Mouse (Mus musculus): ENCODE results near the gene Setd4. TPM values are rescaled to one million over a fixed set of nuclear protein-coding genes. Genes with fewer than 3 reads are reported as not detected.
A peak's percentile ranks its signal among the peaks of the same experiment; 100 is the strongest.

Gene Setd4
- polyA plus RNA-seq, 1 experiment from 2014 or later: 15.2 TPM

DNA sequence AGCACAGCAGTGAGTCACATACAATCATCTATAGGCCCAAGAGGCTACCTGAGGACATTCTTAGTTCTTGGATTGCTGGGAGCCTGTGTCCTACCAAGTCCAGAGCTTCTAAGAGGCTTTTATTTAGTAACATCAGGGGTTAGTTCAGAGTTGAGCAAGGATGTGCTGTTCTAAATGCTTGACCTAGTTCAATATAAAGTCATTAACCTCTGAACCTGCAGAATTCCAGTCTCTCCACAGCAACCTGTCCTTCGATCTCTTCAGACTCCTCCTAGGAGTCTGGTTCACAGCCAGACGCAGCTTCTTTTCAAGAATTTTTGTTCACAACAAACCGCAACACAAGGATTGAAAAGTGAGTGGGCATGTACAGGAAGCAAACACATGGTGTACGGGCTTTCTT, 7.1 kb upstream of the Setd4 start:
- no peak overlapping the region for H3K27ac ChIP-seq (replicated peaks; ENCODE audit: low read depth, low read length)
- H3K9ac ChIP-seq (ENCODE audit: low read length): no peak overlapping the region
- no peak overlapping the region for H3K4me3 ChIP-seq (ENCODE audit: low read depth, low read length)
- no peaks in the 10 kb centered on the region; the same call in 1 of the 2 replicates for H3K36me3 ChIP-seq (ENCODE audit: control insufficient read depth, insufficient read depth, low read length)
- H3K27me3 ChIP-seq (ENCODE audit: control insufficient read depth, insufficient read depth, low read length): no peaks in the 10 kb centered on the region
- 0 out of 2 replicates have a peak, but pooled peaks cover 5% of the 10 kb centered on the region for H3K4me1 ChIP-seq (ENCODE audit: control insufficient read depth, insufficient read depth, low read length)
- no peaks in the 10 kb centered on the region for H3K9me3 ChIP-seq (ENCODE audit: control insufficient read depth, low read length)
- 92% methylated on average over 4 of the region's 4 CpGs for WGBS
- H3K4me2 ChIP-seq (ENCODE audit: low read depth, severe bottlenecking): no peak overlapping the region
- ATAC-seq (ENCODE audit: insufficient number of reproducible peaks, low FRiP score, low TSS enrichment, low read depth) (no peak), DNase-seq (ENCODE audit: low spot score) (no peak)

DNA sequence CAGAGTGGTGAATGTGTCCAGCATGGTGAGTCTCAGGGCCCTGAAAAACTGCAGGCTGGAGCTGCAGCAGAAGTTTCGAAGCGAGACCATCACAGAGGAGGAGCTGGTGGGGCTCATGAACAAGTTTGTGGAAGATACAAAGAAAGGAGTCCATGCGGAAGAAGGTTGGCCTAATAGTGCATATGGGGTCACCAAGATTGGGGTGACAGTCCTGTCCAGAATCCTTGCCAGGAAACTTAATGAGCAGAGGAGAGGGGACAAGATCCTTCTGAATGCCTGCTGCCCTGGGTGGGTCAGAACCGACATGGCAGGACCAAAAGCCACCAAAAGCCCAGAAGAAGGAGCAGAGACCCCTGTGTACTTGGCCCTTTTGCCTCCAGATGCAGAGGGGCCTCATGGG, 5.9 kb upstream of the Setd4 start:
- Histone ChIP-seq H3K4me3 (ENCODE audit: low read depth, low read length) (no peak overlapping the region), H3K4me1 (ENCODE audit: control insufficient read depth, insufficient read depth, low read length) (0 out of 2 replicates have a peak, but pooled peaks cover 5% of the 10 kb centered on the region), H3K36me3 (ENCODE audit: control insufficient read depth, insufficient read depth, low read length) (no peaks in the 10 kb centered on the region; the same call in 1 of the 2 replicates), H3K9me3 (ENCODE audit: control insufficient read depth, low read length) (no peaks in the 10 kb centered on the region), H3K27me3 (ENCODE audit: control insufficient read depth, insufficient read depth, low read length) (no peaks in the 10 kb centered on the region), H3K9ac (ENCODE audit: low read length) (no peak overlapping the region), H3K27ac (replicated peaks; ENCODE audit: low read depth, low read length) (no peak overlapping the region), H3K4me2 (ENCODE audit: low read depth, severe bottlenecking) (no peak overlapping the region)
- no peak for ATAC-seq (ENCODE audit: insufficient number of reproducible peaks, low FRiP score, low TSS enrichment, low read depth)
- WGBS: 95% methylated on average over 4 of the region's 4 CpGs
- no peak for DNase-seq (ENCODE audit: low spot score)

DNA sequence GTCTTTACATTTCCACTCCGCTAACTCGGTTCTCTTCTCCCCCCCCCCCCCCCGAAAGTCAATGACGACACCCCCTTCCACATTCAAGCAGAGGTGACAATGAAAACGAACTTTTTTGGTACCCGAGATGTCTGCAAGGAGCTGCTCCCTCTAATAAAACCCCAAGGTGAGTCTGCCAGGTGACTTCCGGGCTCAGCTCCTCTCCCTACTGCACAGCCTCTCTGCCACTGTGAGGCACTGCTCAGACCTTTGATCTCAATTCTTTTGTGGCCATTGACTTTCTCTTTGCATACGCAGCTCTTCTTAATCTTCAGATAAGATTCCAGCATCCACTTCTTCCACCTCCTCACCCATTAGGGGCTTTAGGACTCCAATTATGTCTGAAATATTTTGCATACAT, 4.9 kb upstream of the Setd4 start:
- Histone ChIP-seq H3K36me3 (ENCODE audit: control insufficient read depth, insufficient read depth, low read length) (no peaks in the 10 kb centered on the region; the same call in 1 of the 2 replicates), H3K9ac (ENCODE audit: low read length) (no peak overlapping the region), H3K9me3 (ENCODE audit: control insufficient read depth, low read length) (no peaks in the 10 kb centered on the region), H3K4me1 (ENCODE audit: control insufficient read depth, insufficient read depth, low read length) (0 out of 2 replicates have a peak, but pooled peaks cover 11% of the 10 kb centered on the region), H3K27ac (replicated peaks; ENCODE audit: low read depth, low read length) (no peak overlapping the region), H3K27me3 (ENCODE audit: control insufficient read depth, insufficient read depth, low read length) (no peaks in the 10 kb centered on the region), H3K4me2 (ENCODE audit: low read depth, severe bottlenecking) (peak overlapping the region; percentile 79), H3K4me3 (ENCODE audit: low read depth, low read length) (peak overlapping the region; percentile 66; the same call in 1 of the 2 replicates)
- no peak for ATAC-seq (ENCODE audit: insufficient number of reproducible peaks, low FRiP score, low TSS enrichment, low read depth)
- DNase-seq (ENCODE audit: low spot score): no peak
- WGBS: 74% methylated on average over 8 of the region's 8 CpGs

DNA sequence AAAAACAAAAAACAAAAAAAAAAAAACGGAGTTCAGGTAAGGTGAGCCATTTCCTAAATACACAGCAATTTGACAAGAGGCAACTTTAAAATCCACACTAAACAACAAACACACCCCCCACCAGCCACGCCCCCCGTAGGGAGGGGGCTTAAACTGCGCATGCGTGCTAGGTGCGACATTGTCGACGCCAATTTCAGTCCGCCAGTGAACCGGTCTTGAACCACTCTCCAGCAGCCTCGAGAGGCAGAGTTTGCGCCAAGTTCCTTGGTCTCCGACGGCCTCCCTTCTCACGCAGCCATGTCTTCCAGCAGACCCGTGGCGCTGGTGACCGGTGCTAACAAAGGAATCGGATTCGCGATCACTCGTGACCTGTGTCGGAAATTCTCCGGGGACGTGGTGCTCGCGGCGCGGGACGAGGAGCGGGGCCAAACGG, 3.8 kb upstream of the Setd4 start:
- DNase-seq (ENCODE audit: low spot score) (peak; percentile 93), ATAC-seq (ENCODE audit: insufficient number of reproducible peaks, low FRiP score, low TSS enrichment, low read depth) (no peak)
- Histone ChIP-seq H3K4me3 (ENCODE audit: low read depth, low read length) (peak overlapping the region; percentile 66), H3K36me3 (ENCODE audit: control insufficient read depth, insufficient read depth, low read length) (no peaks in the 10 kb centered on the region; the same call in 1 of the 2 replicates), H3K9ac (ENCODE audit: low read length) (peak overlapping the region; percentile 74), H3K27ac (replicated peaks; ENCODE audit: low read depth, low read length) (no peak overlapping the region; the same call in 1 of the 2 replicates), H3K27me3 (ENCODE audit: control insufficient read depth, insufficient read depth, low read length) (no peaks in the 10 kb centered on the region), H3K4me1 (ENCODE audit: control insufficient read depth, insufficient read depth, low read length) (0 out of 2 replicates have a peak, but pooled peaks cover 11% of the 10 kb centered on the region), H3K9me3 (ENCODE audit: control insufficient read depth, low read length) (no peaks in the 10 kb centered on the region), H3K4me2 (ENCODE audit: low read depth, severe bottlenecking) (peak overlapping the region; percentile 79)
- WGBS: under 1% methylated on average over 32 of the region's 32 CpGs

DNA sequence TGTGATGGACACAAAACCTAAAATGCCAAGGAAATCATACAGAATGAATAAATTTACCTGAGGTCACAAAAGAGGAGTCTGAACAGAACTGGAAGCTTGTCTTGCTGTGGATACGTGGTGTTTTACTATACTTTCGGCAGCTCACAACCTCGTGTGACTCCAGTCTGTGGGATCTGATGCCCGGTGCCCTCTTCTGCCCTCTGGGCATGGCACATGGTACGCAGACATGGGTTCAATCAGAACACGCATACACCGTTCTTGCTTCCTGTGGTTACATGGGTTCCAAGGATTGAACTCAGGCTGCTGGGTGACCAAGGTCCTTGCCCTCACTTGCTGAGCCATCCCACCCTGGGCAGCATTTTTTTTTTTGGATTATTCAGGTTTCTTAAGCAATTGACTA, 2.3 kb upstream of the Setd4 start:
- no peak for ATAC-seq (ENCODE audit: insufficient number of reproducible peaks, low FRiP score, low TSS enrichment, low read depth)
- H3K27me3 ChIP-seq (ENCODE audit: control insufficient read depth, insufficient read depth, low read length): no peaks in the 10 kb centered on the region
- H3K36me3 ChIP-seq (ENCODE audit: control insufficient read depth, insufficient read depth, low read length): no peaks in the 10 kb centered on the region
- H3K4me2 ChIP-seq (ENCODE audit: low read depth, severe bottlenecking): no peak overlapping the region
- H3K9ac ChIP-seq (ENCODE audit: low read length): no peak overlapping the region
- no peak overlapping the region for H3K27ac ChIP-seq (replicated peaks; ENCODE audit: low read depth, low read length)
- H3K4me3 ChIP-seq (ENCODE audit: low read depth, low read length): no peak overlapping the region
- no peaks in the 10 kb centered on the region for H3K9me3 ChIP-seq (ENCODE audit: control insufficient read depth, low read length)
- WGBS: 89% methylated on average over 7 of the region's 7 CpGs
- DNase-seq (ENCODE audit: low spot score): no peak
- 0 out of 2 replicates have a peak, but pooled peaks cover 11% of the 10 kb centered on the region for H3K4me1 ChIP-seq (ENCODE audit: control insufficient read depth, insufficient read depth, low read length)

DNA sequence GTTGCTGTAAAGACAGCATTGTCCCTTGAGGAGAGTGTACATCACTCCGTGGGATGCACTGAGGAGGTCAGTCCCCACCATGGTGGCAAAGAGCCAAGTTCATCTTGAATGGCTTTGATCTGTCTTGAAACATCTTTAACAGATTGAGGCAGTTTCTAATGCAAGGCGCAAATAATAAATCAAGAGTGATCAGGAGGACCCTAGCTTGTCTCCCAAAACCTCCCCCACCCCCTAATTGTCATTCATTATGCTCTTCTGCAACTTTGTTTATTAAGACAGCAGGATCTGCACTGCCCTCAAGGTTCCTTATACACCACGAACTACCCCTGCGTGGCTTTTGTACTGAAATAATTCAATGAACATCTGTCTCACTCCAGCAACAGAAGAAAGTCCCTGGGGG, 1.7 kb upstream of the Setd4 start, which contains the start of gene Cbr1:
Gene Cbr1 (plus strand): TSS at position 301 of the 400 bp plus-strand sequence.
- Histone ChIP-seq H3K9me3 (ENCODE audit: control insufficient read depth, low read length) (no peaks in the 10 kb centered on the region), H3K4me2 (ENCODE audit: low read depth, severe bottlenecking) (peak within 1 kb of the TSS; percentile 87), H3K4me1 (ENCODE audit: control insufficient read depth, insufficient read depth, low read length) (0 out of 2 replicates have a peak, but pooled peaks cover 11% of the 10 kb centered on the region), H3K9ac (ENCODE audit: low read length) (no peak within 1 kb of the TSS; the same call in 1 of the 2 replicates), H3K36me3 (ENCODE audit: control insufficient read depth, insufficient read depth, low read length) (no peaks in the 10 kb centered on the region), H3K27ac (replicated peaks; ENCODE audit: low read depth, low read length) (no peak within 1 kb of the TSS), H3K27me3 (ENCODE audit: control insufficient read depth, insufficient read depth, low read length) (no peaks in the 10 kb centered on the region), H3K4me3 (ENCODE audit: low read depth, low read length) (peak within 1 kb of the TSS; percentile 55)
- WGBS: 68% methylated on average over 4 of the region's 4 CpGs
- DNase-seq (ENCODE audit: low spot score): no peak
- no peak for ATAC-seq (ENCODE audit: insufficient number of reproducible peaks, low FRiP score, low TSS enrichment, low read depth)

DNA sequence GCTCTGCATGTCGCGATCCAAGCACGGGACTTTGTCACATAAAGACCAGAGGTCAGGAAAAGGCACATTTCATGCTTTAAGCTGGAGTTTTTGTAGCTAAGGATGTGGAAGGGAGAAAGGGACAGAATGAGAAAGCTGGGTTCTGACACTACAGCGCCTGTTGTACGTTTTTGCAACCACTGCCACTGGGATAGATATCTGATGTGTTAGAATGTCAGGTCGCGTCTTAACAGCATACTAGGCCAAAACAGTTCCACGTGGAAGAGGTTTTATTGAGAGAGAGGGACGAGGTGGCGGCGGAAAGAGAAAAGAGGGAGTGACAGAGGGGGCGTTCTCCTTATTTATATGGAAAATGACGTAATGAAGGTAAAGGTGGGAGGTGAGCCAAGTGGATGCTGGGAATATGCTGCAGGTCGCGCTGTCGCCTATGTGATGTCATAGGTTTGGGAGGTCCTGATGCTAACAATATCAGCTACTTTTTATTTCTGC, 662 bp upstream of the Setd4 start:
- DNase-seq (ENCODE audit: low spot score): peak; percentile 62
- Histone ChIP-seq H3K4me3 (ENCODE audit: low read depth, low read length) (peak overlapping the region; percentile 55), H3K9ac (ENCODE audit: low read length) (peak overlapping the region; percentile 79; the same call in 1 of the 2 replicates), H3K4me1 (ENCODE audit: control insufficient read depth, insufficient read depth, low read length) (0 out of 2 replicates have a peak, but pooled peaks cover 11% of the 10 kb centered on the region), H3K27me3 (ENCODE audit: control insufficient read depth, insufficient read depth, low read length) (no peaks in the 10 kb centered on the region), H3K4me2 (ENCODE audit: low read depth, severe bottlenecking) (peak overlapping the region; percentile 87), H3K27ac (replicated peaks; ENCODE audit: low read depth, low read length) (peak overlapping the region; percentile 70), H3K9me3 (ENCODE audit: control insufficient read depth, low read length) (no peaks in the 10 kb centered on the region), H3K36me3 (ENCODE audit: control insufficient read depth, insufficient read depth, low read length) (no peaks in the 10 kb centered on the region)
- ATAC-seq (ENCODE audit: insufficient number of reproducible peaks, low FRiP score, low TSS enrichment, low read depth): no peak
- WGBS: 5% methylated on average over 16 of the region's 16 CpGs

DNA sequence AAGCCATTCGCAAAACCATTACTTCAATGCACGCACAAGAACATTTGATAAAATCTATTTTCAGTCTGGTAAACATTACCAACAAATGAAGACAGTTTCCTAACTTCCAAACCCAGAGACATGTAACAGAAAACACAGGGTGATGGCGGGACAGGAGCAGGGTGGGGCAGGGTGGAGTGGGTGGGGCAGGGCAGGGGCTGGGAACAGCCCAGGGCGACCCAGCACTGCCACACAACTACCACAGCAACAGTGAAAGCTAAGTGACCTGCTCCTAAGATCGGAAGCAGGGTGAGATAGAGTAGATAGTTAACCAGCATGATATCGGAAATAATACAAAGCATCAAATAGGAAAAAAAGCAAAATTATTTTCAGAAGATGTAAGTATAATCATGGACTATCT, 4.4 kb downstream of the Setd4 start:
- Histone ChIP-seq H3K9ac (ENCODE audit: low read length) (no peak overlapping the region), H3K4me3 (ENCODE audit: low read depth, low read length) (no peak overlapping the region), H3K4me2 (ENCODE audit: low read depth, severe bottlenecking) (no peak overlapping the region), H3K4me1 (ENCODE audit: control insufficient read depth, insufficient read depth, low read length) (0 out of 2 replicates have a peak, but pooled peaks cover 3% of the 10 kb centered on the region), H3K27me3 (ENCODE audit: control insufficient read depth, insufficient read depth, low read length) (no peaks in the 10 kb centered on the region), H3K36me3 (ENCODE audit: control insufficient read depth, insufficient read depth, low read length) (no peaks in the 10 kb centered on the region), H3K27ac (replicated peaks; ENCODE audit: low read depth, low read length) (no peak overlapping the region), H3K9me3 (ENCODE audit: control insufficient read depth, low read length) (no peaks in the 10 kb centered on the region)
- WGBS: 87% methylated on average over 6 of the region's 6 CpGs
- ATAC-seq (ENCODE audit: insufficient number of reproducible peaks, low FRiP score, low TSS enrichment, low read depth) (no peak), DNase-seq (ENCODE audit: low spot score) (no peak)

Data from limb, embryonic 11.5 days (tissue).